Mouse (Mus musculus) cortical plate, adult 2 months (tissue): ENCODE data around the gene Dmrtb1. TPM values are rescaled to one million over a fixed set of nuclear protein-coding genes. Genes with fewer than 3 reads are reported as not detected.

Experiments used
- H3K27ac ChIP-seq: fragments of 200-500 bp; 2 replicates; pipeline ENCODE4 v1.5.1; 2012; ENCODE audit warnings: low read length, control low read depth, inconsistent platforms; ENCODE audit not compliant: insufficient read depth
- H3K4me1 ChIP-seq: fragments of 200-500 bp; 2 replicates; pipeline ENCODE4 v1.6.1; 2011; ENCODE audit warnings: low read length; ENCODE audit not compliant: control insufficient read depth, insufficient read depth
- H3K4me3 ChIP-seq: fragments of 200-500 bp; 2 replicates; pipeline ENCODE4 v1.5.1; 2011; ENCODE audit warnings: mild to moderate bottlenecking, low read length, control low read depth; ENCODE audit not compliant: insufficient read depth
- CTCF ChIP-seq: fragments of 200-500 bp; IDR thresholded peaks from 2 replicates; pipeline ENCODE4 v1.5.1; 2011; ENCODE audit warnings: mild to moderate bottlenecking, control low read depth, low read length; ENCODE audit not compliant: insufficient read depth; ENCODE audit errors: extremely low read depth
- POLR2A ChIP-seq: fragments of 200-500 bp; IDR thresholded peaks from 2 replicates; pipeline ENCODE4 v1.6.1; 2011; ENCODE audit warnings: mild to moderate bottlenecking, low read length, control low read depth; ENCODE audit not compliant: insufficient read depth; ENCODE audit errors: extremely low read depth
- polyA plus RNA-seq: library from polyadenylated mRNA; depleted of rRNA; stranded (reverse); fragments of >200 nt; gene quantifications from 2 replicates; pipeline ENCODE4 v1.2.3, GENCODE M21; 2012; rRNA removed

The Dmrtb1 gene
- polyA plus RNA-seq, 1 experiment, result 1.6 TPM

DNA sequence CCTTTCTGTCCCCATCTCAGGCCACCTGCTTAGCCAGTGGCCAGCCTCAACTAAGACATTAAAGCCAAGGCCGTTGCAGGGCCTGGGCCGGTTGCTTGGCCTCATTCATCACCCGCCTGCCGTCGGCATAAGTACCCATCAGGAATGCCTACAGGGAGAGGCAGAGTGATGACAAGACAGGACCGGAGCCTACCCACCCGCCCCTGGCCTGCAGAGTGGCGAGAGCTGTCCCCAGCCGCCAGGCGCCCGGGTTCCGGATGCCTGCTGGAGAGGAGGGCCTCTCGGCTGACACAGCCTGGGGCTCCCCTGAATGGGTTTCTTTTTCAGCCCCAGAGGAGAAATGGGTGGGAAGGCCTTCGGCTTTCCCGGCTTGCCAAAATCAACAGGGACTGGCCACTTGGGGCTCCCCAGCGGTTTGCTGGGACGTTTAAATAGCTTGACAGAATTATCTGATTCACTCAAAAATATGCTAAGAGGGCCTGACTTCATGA lies 55.1 kb downstream of the Dmrtb1 start:
- no peak overlapping the region for H3K27ac ChIP-seq
- no peaks in the 10 kb centered on the region for H3K4me1 ChIP-seq
- H3K4me3 ChIP-seq, result no peak overlapping the region
- no peak for TF ChIP-seq POLR2A
- no peak for TF ChIP-seq CTCF

DNA sequence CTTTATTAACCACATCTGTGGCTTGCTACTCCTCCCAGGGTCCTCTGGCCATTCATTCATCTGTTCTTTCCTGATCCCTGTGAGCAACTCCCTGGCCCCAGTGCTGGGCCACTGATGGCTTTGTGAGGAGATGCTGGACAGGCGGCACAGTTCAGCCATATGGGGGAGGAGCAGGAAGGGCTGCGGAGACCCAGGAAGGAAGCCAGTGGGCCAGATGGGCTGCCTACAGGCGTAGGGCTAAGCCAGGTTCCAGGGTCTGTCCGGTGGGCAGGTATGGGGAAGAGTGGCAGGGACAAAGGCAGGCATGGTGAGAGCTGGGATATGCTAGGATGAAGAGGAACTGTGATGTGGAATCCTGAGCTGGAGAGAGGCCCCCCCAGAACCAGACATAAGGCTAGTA lies 55.8 kb downstream of the Dmrtb1 start:
- H3K4me1 ChIP-seq, result no peaks in the 10 kb centered on the region
- no peak for TF ChIP-seq CTCF
- TF ChIP-seq POLR2A, result no peak

More for the DNA sequence above, 55.8 kb downstream of the Dmrtb1 start:
- Histone ChIP-seq H3K27ac (no peak overlapping the region), H3K4me3 (no peak overlapping the region)

Other genes starting within 250 kb of the Dmrtb1 start
- gene Glis1, start 249.6 kb downstream of the Dmrtb1 start, polyA plus RNA-seq, result 0.78 and 0.90 TPM in 2 replicates
- 45.1 and 46.2 TPM in 2 replicates for gene Lrp8, start 118.0 kb upstream of the Dmrtb1 start, polyA plus RNA-seq
- 41.1 and 42.6 TPM in 2 replicates for gene Magoh, start 195.5 kb upstream of the Dmrtb1 start, polyA plus RNA-seq
- gene 0610037L13Rik, start 205.6 kb upstream of the Dmrtb1 start, polyA plus RNA-seq, result 141 and 149 TPM in 2 replicates
- 8.2 and 10.3 TPM in 2 replicates for gene Cpt2, start 239.4 kb upstream of the Dmrtb1 start, polyA plus RNA-seq